Mouse (Mus musculus) mouse embryonic stem cell (cell line): ENCODE results near the gene Zfp784.
"Not testable (repeated sequence)": the region's sequence is repeated elsewhere in the genome, so short reads cannot be mapped to it uniquely, and the experiment has no call there.

Experiments used
- in situ Hi-C, 2 experiments: fragments of 300-500 bp; cut with MboI; formaldehyde crosslinking; loops; 1 replicate in 1 of 2; 3 replicates in 1 of 2; pipeline ENCODE4 v1.14.3; 2019 to 2020; ENCODE audit warnings: low sequenced_read_pairs in 2 of 2, low pct_unique_long_range_greater_than_20kb in 1 of 2, mixed read lengths in 1 of 2; ENCODE audit not compliant: unreplicated experiment in 1 of 2

Gene Zfp784

DNA sequence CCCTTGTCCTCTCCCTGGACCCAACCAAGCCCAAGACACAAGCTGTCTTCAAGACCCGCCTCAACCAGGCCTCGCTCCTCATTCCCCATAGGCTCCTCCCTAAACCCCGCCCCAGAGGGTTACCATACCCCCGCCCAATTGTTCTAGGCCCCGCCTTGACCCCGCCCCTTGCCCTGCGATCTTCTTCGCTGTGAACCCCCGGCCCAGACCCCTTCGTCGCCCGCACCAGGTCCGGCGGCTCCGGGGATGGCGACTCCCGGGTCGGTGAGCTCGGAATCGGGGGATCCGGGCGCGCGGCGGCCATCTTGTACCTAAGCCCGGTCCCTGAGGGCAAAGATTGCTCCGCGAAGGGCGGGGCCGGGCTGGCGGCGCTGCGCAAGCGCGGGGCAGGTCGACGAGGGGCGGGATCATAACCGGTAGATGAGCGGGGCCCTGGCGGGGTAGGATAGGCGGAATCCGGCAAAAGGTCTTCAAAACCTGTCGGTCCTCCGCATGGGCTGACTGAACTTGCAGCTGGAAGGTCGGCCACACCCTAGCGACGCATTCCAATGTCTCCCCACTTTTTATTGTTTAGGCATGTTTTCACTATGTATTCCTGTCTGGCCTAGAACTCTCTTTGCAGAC is at the start of gene Zfp784:
TSS of gene Zfp784 (minus strand) at position 338 of the 624 bp plus-strand sequence.
- in situ Hi-C loops: no loop called here

DNA sequence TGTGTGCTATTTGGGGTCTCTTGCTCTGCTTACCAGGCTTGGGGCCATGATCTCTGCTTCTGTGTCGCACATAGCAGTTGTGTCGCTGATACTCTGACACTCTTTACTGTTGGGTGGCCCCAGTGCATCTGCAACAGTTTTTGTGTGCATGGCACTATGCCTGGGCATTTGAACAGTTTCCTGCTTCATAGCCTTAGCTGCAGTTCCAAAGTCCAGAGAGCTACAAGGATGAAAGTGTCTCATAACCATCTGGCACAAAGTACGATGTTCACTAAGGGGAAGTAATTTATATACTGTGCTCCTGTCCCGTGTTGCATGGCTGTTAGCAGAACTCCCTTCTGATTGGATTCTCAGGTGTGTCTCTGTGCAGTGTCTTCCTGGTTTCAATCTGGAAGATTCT is 49.6 kb upstream of the Zfp784 start:
- in situ Hi-C loops: no loop called here

DNA sequence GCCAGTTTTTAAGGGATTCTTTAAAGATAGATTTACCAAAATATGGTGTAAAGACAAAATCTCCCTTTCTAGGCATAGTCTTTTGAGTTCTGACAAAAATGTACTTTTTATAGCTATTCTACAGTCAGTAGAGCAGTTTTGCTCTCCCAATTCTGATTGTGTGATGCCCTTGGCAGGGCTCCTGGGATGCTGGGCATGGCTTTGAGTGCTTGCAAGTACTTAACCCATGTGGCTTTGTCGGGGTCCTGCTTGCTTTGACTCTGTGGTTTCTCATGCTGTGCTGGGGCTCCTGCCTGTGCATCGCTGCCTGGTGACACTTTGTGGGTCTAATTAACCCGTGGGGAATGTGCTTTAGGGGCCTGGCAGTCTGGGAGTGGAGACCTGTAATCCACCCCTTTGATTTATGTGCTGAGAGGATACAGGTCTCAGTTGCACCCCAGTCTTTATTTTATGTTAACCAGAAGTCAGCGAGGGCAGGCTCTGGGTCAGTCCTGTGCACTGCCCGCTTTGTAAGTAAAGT is 48.7 kb upstream of the Zfp784 start:
- in situ Hi-C loops: no loop called here

DNA sequence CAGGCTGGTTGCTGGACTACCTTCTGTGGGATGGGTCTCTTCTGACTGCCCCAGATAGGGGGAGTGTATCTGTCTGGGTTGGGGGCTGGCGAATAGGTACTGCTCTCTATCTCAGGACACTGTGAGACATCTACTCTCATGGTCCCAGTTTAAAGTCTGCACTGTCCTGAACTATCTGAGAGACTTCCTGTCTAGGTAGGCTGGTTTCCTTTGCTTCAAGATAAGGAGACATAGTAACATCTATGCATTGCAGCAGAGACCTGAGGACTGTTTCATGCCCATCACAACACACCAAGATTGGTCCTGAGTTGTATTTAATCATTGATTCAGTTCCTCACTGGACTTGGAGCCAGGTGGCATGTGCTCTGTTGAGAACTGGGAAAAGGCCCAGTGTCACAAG is 47.3 kb upstream of the Zfp784 start:
- in situ Hi-C loops: no loop called here

DNA sequence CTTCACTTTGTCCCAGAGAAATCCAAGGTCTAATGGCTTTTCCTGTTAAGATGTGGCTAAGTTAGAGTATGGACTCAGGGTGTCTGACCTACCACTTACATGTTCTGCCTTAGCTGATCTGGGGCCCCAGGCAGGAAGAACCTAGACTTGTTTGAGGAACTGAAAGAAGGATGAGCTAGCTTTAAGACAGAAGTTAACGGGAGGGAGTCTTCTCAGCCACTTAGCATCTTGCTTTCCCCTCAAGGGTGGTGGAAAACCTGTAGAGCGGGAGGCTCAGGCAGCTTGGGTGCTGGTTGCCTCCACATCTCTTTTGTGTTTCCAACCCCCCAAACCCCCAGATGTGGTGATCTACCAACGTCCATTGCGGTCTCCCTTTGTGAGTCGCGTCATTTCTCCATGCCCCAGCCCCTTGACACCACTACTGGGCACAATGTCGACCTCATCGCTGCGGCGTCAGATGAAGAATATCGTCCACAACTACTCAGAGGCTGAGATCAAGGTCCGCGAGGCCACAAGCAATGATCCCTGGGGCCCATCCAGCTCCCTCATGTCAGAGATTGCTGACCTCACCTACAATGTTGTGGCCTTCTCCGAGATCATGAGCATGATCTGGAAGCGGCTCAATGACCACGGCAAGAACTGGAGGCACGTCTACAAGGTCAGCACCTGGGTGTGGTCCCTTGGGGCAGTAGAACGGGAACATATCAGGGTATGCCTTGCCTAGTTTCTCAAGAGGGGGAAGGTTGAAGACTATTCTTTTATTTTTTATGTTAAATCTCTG is 45.3 kb upstream of the Zfp784 start:
- in situ Hi-C loops: no loop called here

DNA sequence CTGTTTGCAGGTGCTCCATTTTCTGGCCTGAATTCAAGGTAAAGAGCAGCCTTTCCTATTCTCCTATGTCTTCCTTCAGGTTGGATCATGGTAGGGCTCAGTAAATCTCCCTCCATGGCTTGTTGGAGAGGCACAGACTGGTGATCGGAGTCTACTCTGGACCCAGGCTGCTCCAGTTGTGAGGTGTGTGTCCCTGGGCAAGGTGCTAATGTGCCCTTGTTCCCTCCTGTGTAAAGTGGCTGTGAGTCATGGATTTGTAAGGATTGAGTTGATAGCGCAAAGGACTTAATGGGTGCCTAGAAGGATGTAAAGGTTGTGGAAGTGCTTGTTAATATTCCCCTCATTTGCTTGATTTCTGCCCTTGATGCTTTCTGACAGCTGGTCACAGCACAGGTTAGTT is 43.7 kb upstream of the Zfp784 start:
- in situ Hi-C loops: no loop called here

DNA sequence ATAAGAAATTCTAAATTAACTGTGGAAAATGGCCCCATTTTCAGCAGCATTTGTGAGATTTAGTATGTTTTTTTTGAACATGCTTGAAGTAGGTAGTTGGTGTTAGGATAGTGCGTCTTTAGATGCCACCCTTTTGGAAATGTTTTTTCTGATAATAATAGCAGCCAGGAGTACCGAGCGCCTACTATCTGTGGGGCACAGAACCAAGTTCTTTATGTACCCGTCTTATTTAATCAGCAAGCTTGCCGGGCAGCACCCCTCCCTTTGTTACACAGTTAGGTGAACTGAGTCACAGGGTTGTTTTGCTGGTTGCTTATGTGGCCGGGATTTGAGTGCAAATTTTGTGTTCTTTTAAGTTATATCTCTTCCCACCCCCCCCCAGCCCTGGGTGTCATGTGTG is 43.0 kb upstream of the Zfp784 start:
- in situ Hi-C loops: no loop called here

DNA sequence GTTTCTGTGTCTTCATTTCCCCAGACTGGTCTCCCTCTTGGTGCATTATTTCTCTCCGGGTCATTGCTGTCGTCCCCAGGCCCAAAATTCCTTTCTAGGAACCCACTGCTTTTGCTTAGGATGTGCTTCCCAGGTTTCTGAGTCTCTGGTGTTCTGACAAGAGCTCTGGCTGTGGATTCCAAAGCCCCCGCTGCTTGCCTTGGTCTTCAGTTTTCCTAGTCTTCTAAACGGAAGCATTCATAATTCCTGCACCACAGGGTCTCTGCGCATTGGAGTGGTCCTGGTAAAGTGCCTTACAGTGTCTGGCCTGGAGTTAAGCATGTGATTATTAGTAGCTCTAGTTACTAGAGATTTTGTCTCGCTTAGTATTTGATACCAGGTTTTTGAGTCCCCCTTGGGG is 42.6 kb upstream of the Zfp784 start:
- in situ Hi-C loops: no loop called here

DNA sequence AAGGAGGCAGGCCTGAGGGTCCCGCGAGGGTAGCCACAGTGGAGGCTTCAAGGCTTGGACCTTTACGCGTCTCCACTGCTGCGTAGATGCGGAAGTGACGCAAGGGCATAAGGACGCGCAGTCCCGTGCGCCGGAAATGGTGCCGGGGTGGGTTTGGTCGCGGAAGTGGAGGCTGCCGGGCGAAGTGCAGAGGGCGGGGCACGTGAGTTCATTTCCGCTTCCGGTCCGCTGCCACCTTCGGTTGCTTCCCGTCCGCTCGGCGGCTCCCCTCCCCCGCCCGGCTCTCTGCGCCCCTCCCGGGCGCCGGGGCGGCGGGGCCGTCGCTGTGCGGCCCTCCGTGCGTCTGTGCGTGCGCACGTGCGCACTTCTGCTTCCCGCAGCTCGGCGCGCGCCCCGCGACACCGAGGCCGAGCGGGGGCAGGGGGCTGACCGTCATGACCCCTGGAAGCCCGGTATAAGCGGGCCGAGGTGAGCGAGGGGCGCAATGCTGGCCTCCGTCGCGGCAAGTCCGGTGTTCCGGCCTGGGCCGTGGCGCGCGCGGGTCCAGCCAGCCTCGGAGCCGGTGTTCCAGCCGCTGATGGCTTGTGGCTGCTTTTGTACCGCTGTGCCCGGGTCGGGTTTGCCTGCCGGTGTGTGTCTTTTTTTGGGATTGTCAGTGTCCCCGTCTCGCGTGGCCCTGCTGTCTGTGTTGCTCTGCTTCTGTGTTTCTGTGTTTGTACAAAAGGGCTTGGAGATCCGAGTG is 41.9 kb upstream of the Zfp784 start, which contains the start of gene Epn1:
TSS of gene Epn1 (plus strand) at position 226 of the 742 bp plus-strand sequence.
- in situ Hi-C loops: no loop called here

DNA sequence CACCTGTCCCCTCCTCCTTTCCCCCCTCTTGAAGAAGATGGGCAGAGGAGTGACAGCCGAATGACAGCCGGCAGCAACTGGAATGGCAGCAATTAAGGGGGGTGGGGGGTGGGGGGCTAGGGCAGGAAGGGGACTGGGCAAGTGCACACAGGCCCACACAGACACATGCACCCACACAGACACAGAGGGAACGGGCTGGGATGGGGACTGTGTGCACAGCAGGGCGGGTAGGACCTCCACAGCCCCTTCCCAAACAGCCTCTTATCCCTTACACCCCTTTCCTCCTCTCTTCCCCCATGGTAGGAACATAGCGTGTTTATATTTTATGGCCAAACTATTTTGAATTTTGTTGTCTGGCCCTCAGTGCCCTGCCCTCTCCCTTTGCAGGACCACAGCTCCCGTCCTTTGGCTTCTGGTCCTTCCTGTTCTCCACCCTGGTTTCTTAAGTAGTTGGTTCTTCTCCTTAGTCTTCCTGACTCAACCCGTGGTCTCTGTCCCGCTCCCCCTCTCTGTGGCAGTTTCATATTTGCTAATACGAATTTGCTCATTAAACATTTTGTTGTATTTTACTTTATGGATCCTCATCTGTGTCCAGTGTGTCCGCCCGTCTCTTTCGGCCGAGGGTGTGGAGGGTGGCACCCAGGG is 41.2 kb upstream of the Zfp784 start:
- in situ Hi-C loops: not testable (repeated sequence)

DNA sequence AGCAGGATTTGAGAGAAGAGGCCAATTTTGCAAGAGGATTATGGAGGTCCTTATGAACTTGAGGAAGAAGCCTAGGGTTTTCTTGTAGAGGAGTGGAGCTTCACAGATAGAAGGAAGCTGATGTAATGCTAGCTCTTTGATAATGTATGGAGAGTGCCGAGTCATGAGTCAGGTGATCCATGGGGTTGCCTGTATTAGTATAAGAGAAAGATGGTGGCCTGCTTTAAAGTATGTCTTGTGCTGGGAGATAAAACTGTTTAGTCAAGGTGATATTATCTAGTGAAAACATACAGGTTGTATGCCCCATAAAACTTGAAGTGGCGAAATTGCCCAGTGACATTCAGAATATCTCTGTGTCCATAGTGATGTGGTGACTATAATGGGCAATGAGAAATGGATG is 38.7 kb upstream of the Zfp784 start:
- in situ Hi-C loops: no loop called here

DNA sequence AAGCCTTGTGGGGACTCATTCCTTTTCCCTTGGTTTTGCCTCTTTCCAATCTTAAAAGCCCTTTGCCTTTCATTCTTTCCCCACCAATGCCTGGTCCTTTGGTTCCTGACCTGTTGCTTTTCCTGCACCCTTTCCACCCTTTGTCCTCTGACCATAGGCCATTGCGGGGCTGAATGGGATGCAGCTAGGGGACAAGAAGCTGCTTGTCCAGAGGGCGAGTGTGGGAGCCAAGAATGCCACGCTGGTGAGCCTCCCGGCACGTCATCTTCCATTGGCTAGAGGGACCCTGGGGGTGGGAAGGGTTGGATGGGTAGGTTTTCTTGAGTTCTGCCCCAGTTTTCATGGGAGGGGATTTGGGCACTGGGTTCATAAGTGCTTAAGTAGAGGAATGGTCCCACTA is 36.7 kb upstream of the Zfp784 start:
- in situ Hi-C loops: no loop called here

DNA sequence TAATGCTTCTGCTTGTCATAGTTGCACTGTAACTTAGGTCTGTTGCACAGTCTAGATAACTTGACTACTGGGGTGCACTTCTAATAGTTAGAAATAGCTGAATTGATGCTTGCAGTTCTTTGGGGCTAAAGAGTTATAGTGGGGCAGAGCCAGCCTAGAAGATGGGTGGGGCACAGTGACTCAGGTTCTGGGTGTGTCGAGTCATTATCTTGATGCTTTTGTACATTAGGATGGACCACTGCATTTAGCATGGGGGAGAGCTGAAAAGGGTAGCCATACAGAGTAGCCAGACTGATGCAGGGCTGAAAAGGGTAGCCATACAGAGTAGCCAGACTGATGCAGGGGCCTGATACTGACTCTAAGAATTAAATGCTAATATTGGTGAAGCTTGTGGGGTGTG is 35.3 kb upstream of the Zfp784 start:
- in situ Hi-C loops: no loop called here

DNA sequence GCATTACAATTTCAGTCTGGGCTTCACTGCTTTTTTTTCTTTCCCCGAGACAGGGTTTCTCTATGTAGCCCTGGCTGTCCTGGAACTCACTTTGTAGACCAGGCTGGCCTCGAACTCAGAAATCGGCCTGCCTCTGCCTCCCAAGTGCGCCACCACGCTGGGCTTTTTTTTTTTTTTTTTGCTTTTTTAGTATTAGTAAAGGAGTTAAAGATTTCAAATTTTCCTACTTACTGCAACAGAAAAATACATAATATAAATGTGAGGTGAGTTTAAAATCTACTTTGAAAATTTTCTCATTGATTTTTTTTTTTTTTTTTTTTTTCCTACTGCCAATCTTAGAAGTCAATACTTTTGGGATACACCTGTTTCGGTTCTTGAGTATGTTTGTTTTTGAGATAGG is 26.6 kb upstream of the Zfp784 start:
- in situ Hi-C loops: loop anchor here in 1 of 2 experiments (5.0 kb wide), 1 partner anchor 43 kb away; the partner anchor contains the start of genes Ccdc106 and Zfp865

DNA sequence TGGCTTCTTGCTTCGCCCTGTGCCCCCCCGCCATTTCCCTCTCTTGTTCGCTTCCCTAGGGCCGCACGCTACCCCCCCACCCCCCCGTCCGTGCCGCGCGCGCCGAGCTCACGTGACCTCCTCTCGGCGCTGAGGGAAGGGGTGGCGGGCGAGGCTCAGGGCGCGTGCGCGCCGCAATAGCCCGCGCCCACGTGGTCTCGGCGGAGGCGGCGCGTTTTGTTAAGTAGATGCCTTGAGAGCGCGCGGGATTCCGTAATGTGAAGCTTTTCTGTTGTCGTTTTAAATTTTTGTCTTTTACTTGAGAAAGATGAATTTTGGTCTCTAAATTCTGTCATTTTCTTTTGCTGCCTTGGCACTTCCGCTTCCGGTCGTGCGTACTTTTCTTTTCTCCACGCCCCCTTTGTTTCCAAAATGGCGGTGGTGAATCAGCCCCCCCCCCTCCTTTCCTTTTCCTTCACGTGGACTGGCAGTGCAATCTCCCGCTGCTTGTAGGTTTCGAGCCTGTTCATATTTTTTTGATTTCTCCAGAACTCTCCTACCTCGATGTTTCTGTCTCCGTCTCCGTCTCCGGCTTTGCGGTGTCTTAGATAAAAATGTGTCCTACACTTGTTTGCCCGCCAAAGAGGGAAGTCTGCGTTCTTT is 24.2 kb upstream of the Zfp784 start:
- in situ Hi-C loops: loop anchor here in 1 of 2 experiments (5.0 kb wide), 1 partner anchor 40 kb away; the partner anchor contains the start of genes Ccdc106 and Zfp865

DNA sequence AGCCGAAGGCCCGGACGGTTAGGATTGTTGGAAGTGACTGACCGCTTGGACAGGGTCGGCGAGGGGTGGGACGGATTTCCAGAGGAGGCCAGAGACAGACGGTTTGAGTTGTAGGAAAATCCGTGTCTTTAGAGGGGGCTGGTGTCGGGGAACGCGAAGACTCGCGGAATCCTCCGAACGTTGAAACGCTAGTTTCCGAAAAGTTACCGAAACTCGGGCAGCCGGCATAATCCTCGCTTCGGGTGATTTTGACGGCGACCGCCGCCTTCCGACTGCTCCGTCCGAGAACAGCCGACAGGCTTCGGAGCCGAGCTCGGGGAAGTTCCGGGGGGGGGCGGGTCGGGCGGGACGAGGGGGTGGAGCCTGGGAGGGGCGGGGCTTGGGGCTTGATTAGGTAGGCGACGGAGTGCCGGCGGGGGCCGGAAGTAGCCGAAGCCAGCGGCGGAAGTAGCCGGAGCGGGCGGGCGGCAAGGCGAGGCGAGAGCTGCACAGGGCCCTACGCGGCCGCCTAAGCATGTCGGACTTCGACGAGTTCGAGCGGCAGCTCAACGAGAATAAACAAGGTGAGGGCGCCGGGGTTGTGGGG is 23.6 kb upstream of the Zfp784 start, which contains the start of gene U2af2:
TSS of gene U2af2 (plus strand) at position 370 of the 586 bp plus-strand sequence.
- in situ Hi-C loops: loop anchor here in 1 of 2 experiments (5.0 kb wide), 1 partner anchor 40 kb away; the partner anchor contains the start of genes Ccdc106 and Zfp865

DNA sequence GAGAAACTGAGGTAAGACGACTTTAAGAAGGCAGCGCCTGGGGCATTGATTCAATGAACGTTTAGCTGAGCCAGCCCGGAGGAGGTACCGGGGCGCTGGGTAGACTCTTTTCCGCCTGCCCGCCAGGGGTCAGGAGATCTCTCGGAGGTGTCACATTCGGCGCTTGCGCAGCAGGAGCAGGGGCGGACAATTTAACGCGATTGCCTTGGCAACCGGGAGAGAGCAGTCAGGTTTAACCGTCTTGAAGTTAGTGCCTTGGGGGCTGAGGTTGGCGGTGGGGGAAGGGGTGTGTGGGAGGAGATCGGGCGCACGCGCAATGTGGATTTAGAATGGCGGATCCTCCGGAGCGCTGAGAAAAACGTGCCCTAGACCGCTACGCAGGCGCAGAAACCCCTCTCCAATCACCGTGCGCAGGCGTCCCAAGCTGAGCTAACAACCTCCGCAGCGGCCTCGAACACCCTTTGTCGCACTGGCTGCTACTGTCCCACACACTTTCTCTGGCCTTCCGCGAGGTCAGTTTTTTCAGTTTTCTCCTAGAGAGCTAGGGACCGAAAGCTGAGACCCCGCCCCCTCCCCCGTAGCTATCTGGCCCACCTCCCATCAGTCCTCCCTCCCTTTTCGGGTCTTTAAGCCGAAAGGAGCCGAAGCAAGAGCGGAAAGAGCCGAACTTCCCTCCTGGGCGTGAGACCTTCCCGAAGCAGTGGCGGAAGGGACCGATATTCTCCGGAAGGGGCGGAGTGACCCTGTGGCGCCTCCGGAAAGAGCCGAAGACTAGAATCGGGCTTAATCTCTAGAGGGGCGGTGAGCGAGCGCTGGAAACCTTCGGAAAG is 22.9 kb upstream of the Zfp784 start:
- in situ Hi-C loops: loop anchor here in 1 of 2 experiments (5.0 kb wide), 1 partner anchor 39 kb away; the partner anchor contains the start of genes Ccdc106 and Zfp865
